Mouse (Mus musculus) ES-Bruce4 (cell line): Measurements from ENCODE around the gene Scrg1.

Experiments
- CTCF ChIP-seq: IDR thresholded peaks from one replicate; pipeline ENCODE4 v1.8.1; 2011; ENCODE audit warnings: low read depth, low read length
- POLR2A ChIP-seq: IDR thresholded peaks from one replicate; pipeline ENCODE4 v1.8.1; 2011; ENCODE audit warnings: low read length; ENCODE audit not compliant: insufficient read depth

GRCm38 (mm10) chr8:57462839-57463238, 7.1 kb downstream of the Scrg1 start:
- TF ChIP-seq POLR2A, result no peak
- no peak for TF ChIP-seq CTCF
